Comparison of ENCODE assay signal across 8 mouse cellular contexts in genomic region chr14:25461676-25462385, GRCm38 (mm10). TPM values are rescaled to one million over a fixed set of nuclear protein-coding genes. Genes with fewer than 3 reads are reported as not detected.
DNase-seq lines count a peak whose midpoint lies in the region; ATAC-seq lines count a peak whose summit lies in the region.

No protein-coding gene starts in this region.

- H3K4me3 ChIP-seq in limb, embryonic 11.5 days (ENCODE audit: low read depth, low read length) = peak overlapping the region; percentile 99
- peak overlapping the region; percentile 97 for H3K4me3 ChIP-seq in stomach, embryonic 15.5 days (replicated peaks)

- H3K36me3 ChIP-seq in limb, embryonic 11.5 days (ENCODE audit: control insufficient read depth, insufficient read depth, low read length) = no peaks in the 10 kb centered on the region
- H3K36me3 ChIP-seq in stomach, embryonic 15.5 days = no peaks in the 10 kb centered on the region

- no peaks in the 10 kb centered on the region for H3K27me3 ChIP-seq in limb, embryonic 11.5 days (ENCODE audit: control insufficient read depth, insufficient read depth, low read length)
- H3K27me3 ChIP-seq in stomach, embryonic 15.5 days (replicated peaks) = no peaks in the 10 kb centered on the region

- H3K9me3 ChIP-seq in limb, embryonic 11.5 days (ENCODE audit: control insufficient read depth, low read length) = no peaks in the 10 kb centered on the region
- H3K9me3 ChIP-seq in stomach, embryonic 15.5 days = no peaks in the 10 kb centered on the region

- H3K4me2 ChIP-seq in limb, embryonic 11.5 days (ENCODE audit: low read depth, severe bottlenecking) = peak overlapping the region; percentile 93
- H3K4me2 ChIP-seq in stomach, embryonic 15.5 days = peak overlapping the region; percentile 96

- H3K4me1 ChIP-seq in limb, embryonic 11.5 days (ENCODE audit: control insufficient read depth, insufficient read depth, low read length) = peaks cover 61% of the 10 kb centered on the region
- H3K4me1 ChIP-seq in stomach, embryonic 15.5 days = peaks cover 65% of the 10 kb centered on the region

- H3K27ac ChIP-seq in limb, embryonic 11.5 days (replicated peaks; ENCODE audit: low read depth, low read length) = 0 out of 2 replicates have a peak overlapping the region, but pooled peaks have one; percentile 100
- peak overlapping the region; percentile 100 for H3K27ac ChIP-seq in stomach, embryonic 15.5 days

- H3K9ac ChIP-seq in limb, embryonic 11.5 days (ENCODE audit: low read length) = peak overlapping the region; percentile 98
- H3K9ac ChIP-seq in stomach, embryonic 15.5 days = peak overlapping the region; percentile 99; the same call in 1 of the 2 replicates

- DNase-seq in embryo, embryonic 10 days (ENCODE audit: low spot score) = peak; percentile 64
- no peak for DNase-seq in embryo, embryonic 10.5 days (ENCODE audit: low spot score)
- peak; percentile 2 for DNase-seq in urinary bladder, postnatal 25 days (ENCODE audit: low spot score)
- DNase-seq in urinary bladder, adult 2 months (ENCODE audit: low spot score) = no peak
- DNase-seq in limb, embryonic 11.5 days (ENCODE audit: low spot score) = peak; percentile 50
- no peak for DNase-seq in adrenal gland, postnatal 4 days (ENCODE audit: low spot score in 2 of 2)
- DNase-seq in gastrocnemius, postnatal 36 days = no peak

- intact Hi-C loops in gastrocnemius, postnatal 36 days (cut with DNase I) = loop anchor here (2.0 to 5.0 kb wide), 2 partner anchors 33 to 100 kb away; no protein-coding TSS in a partner anchor

- WGBS in limb, embryonic 11.5 days = 6% methylated on average over 12 of the region's 12 CpGs
- WGBS in stomach, embryonic 15.5 days = 14% methylated on average over 12 of the region's 12 CpGs

- ATAC-seq in limb, embryonic 11.5 days (ENCODE audit: insufficient number of reproducible peaks, low FRiP score, low TSS enrichment, low read depth) = no peak
- ATAC-seq in stomach, embryonic 15.5 days (ENCODE audit: insufficient read depth, low FRiP score, low read depth) = no peak

RNA-seq across cellular contexts. Expression of gene Zmiz1, which starts 2.8 kb away (rescaled TPM):
- 15.3 and 31.4 TPM in 2 replicates for polyA plus RNA-seq in urinary bladder, adult 2 months (2012; rRNA removed)
- 59.0 and 66.7 TPM in 2 replicates for polyA plus RNA-seq in limb, embryonic 11.5 days (2014; fragmentation: Nextera tagmentation; extraction: Ambion mirVana)
- polyA plus RNA-seq in stomach, embryonic 15.5 days (2015; fragmentation: Nextera tagmentation; extraction: Ambion mirVana) = 29.0 and 31.3 TPM in 2 replicates
- 100 to 1,000 TPM; 105 to 122 TPM for total RNA-seq in adrenal gland, postnatal 4 days (2021)
- total RNA-seq in gastrocnemius, postnatal 36 days (2021) = 10 to 100 TPM; 24.3 to 27.2 TPM

Comparison
In these comparisons a context has a peak if more than half of its experiments do, and no peak if none do; other contexts are left out.
1. DNase-seq: peak in embryo, embryonic 10 days (single experiment), urinary bladder, postnatal 25 days (single experiment) and limb, embryonic 11.5 days (single experiment); none in embryo, embryonic 10.5 days (single experiment), urinary bladder, adult 2 months (single experiment), adrenal gland, postnatal 4 days (0 of 2) and gastrocnemius, postnatal 36 days (0 of 2).